Mouse (Mus musculus): Measurements from ENCODE around the gene Foxp1.

The Foxp1 gene

GRCm38 (mm10) chr6:99093856-99094255 is 428.7 kb downstream of the Foxp1 start:
- DNase-seq (ENCODE audit: low spot score) = no peak

- no peak for DNase-seq (ENCODE audit: low spot score)
Measured at GRCm38 (mm10) chr6:99093208-99093607, 429.3 kb downstream of the Foxp1 start.

GRCm38 (mm10) chr6:99091799-99092198 is 430.7 kb downstream of the Foxp1 start:
- DNase-seq (ENCODE audit: low spot score) = no peak

GRCm38 (mm10) chr6:99087598-99087997 is 434.9 kb downstream of the Foxp1 start:
- DNase-seq (ENCODE audit: low spot score) = no peak

GRCm38 (mm10) chr6:99084956-99085355 is 437.6 kb downstream of the Foxp1 start:
- DNase-seq (ENCODE audit: low spot score) = no peak

GRCm38 (mm10) chr6:99081259-99081658 is 441.3 kb downstream of the Foxp1 start:
- DNase-seq (ENCODE audit: low spot score) = no peak

GRCm38 (mm10) chr6:99079041-99079835 is 443.3 kb downstream of the Foxp1 start:
- DNase-seq (ENCODE audit: low spot score) = no peak

- no peak for DNase-seq (ENCODE audit: low spot score)
Measured at GRCm38 (mm10) chr6:99078089-99078488, 444.4 kb downstream of the Foxp1 start.

- DNase-seq (ENCODE audit: low spot score) = no peak
Measured at GRCm38 (mm10) chr6:99073303-99074271, 448.9 kb downstream of the Foxp1 start.

GRCm38 (mm10) chr6:99070710-99071109 is 451.8 kb downstream of the Foxp1 start:
- no peak for DNase-seq (ENCODE audit: low spot score)

GRCm38 (mm10) chr6:99069726-99070125 is 452.8 kb downstream of the Foxp1 start:
- DNase-seq (ENCODE audit: low spot score) = no peak

- DNase-seq (ENCODE audit: low spot score) = no peak
Measured at GRCm38 (mm10) chr6:99065569-99066353, 456.8 kb downstream of the Foxp1 start.

GRCm38 (mm10) chr6:99063982-99064484 is 458.5 kb downstream of the Foxp1 start:
- DNase-seq (ENCODE audit: low spot score) = no peak

- DNase-seq (ENCODE audit: low spot score) = no peak
Measured at GRCm38 (mm10) chr6:99062931-99063330, 459.6 kb downstream of the Foxp1 start.

GRCm38 (mm10) chr6:99058688-99059087 is 463.8 kb downstream of the Foxp1 start:
- DNase-seq (ENCODE audit: low spot score) = peak; percentile 69

GRCm38 (mm10) chr6:99057113-99057553 is 465.4 kb downstream of the Foxp1 start:
- DNase-seq (ENCODE audit: low spot score) = no peak

- no peak for DNase-seq (ENCODE audit: low spot score)
Measured at GRCm38 (mm10) chr6:99056379-99056778, 466.1 kb downstream of the Foxp1 start.

- DNase-seq (ENCODE audit: low spot score) = no peak
Measured at GRCm38 (mm10) chr6:99053998-99054397, 468.5 kb downstream of the Foxp1 start.

- no peak for DNase-seq (ENCODE audit: low spot score)
Measured at GRCm38 (mm10) chr6:99053111-99053510, 469.4 kb downstream of the Foxp1 start.

GRCm38 (mm10) chr6:99051724-99052123 is 470.8 kb downstream of the Foxp1 start:
- no peak for DNase-seq (ENCODE audit: low spot score)

GRCm38 (mm10) chr6:99050288-99051006 is 472.1 kb downstream of the Foxp1 start:
- no peak for DNase-seq (ENCODE audit: low spot score)

Data from MN1 (cell line).